17 mouse cellular contexts compared by ENCODE assay signal in the genomic region with DNA sequence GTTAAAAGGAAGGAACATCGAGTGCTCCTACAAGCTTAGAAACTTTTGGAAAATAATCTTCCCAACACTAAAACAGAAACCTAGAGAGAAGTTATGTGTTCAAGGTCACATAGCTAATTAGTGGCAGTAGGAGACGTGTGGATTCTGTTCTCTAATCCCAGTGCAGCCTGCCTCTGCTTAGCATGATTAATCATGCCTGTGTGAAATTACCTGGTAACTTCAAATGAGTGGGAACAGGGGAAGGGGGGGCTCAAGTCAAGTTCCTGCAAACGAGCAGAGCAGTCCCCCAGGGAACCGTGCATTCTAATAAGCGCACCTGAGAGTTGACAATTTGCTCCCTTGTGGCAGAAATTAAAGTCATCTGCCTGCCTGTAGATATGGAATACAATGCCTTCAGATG. TPM values are rescaled to one million over a fixed set of nuclear protein-coding genes. Genes with fewer than 3 reads are reported as not detected.
DNase-seq lines count a peak whose midpoint lies in the region; ATAC-seq and TF ChIP-seq lines count a peak whose summit lies in the region.
"Had no signal": no experiment of that assay in that cellular context is flagged by ENCODE, and none has a peak within 500 bp of the region (broad histone marks: within the 10 kb centered on the region; RNA-seq: fewer than 3 reads in every experiment).

No protein-coding gene starts in this region.

- no peak overlapping the region for H3K4me3 ChIP-seq in heart, postnatal 0 days (ENCODE audit: low read depth, low read length)
- H3K4me3 ChIP-seq in stomach, embryonic 15.5 days (replicated peaks) = no peak overlapping the region
- no peak overlapping the region for H3K4me3 ChIP-seq in stomach, postnatal 0 days (ENCODE audit: low read depth, low read length)
- H3K4me3 ChIP-seq: heart, adult 2 months; hindbrain, embryonic 12.5 days; intestine, embryonic 15.5 days; liver, embryonic 12.5 days had no signal

- no peaks in the 10 kb centered on the region for H3K27me3 ChIP-seq in heart, postnatal 0 days (ENCODE audit: control insufficient read depth, insufficient read depth, low read length)
- no peaks in the 10 kb centered on the region for H3K27me3 ChIP-seq in stomach, embryonic 15.5 days (replicated peaks)
- no peaks in the 10 kb centered on the region for H3K27me3 ChIP-seq in stomach, postnatal 0 days (ENCODE audit: control insufficient read depth, insufficient read depth, low read length)
- H3K27me3 ChIP-seq: hindbrain, embryonic 12.5 days; intestine, embryonic 15.5 days; liver, embryonic 12.5 days; Patski had no signal

- ATAC-seq in heart, postnatal 0 days (ENCODE audit: insufficient read depth, low read depth) = no peak
- no peak for ATAC-seq in stomach, embryonic 15.5 days (ENCODE audit: insufficient read depth, low FRiP score, low read depth)
- ATAC-seq in stomach, postnatal 0 days (ENCODE audit: low FRiP score, low TSS enrichment) = no peak
- ATAC-seq: CD4-positive, CD25-positive, alpha-beta regulatory T cell, adult 4 months; intestine, embryonic 15.5 days; liver, embryonic 12.5 days; Patski had no signal

- no peak for TF ChIP-seq CTCF in heart, postnatal 0 days (IDR thresholded peaks at IDR 0.05; ENCODE audit: low read depth)
- TF ChIP-seq CTCF in stomach, postnatal 0 days (IDR thresholded peaks at IDR 0.05; ENCODE audit: low read depth) = no peak

- no peaks in the 10 kb centered on the region for H3K9me3 ChIP-seq in heart, postnatal 0 days (replicated peaks; ENCODE audit: control insufficient read depth, low read length)
- no peaks in the 10 kb centered on the region for H3K9me3 ChIP-seq in stomach, embryonic 15.5 days
- no peaks in the 10 kb centered on the region for H3K9me3 ChIP-seq in stomach, postnatal 0 days (ENCODE audit: control insufficient read depth, low read length)
- H3K9me3 ChIP-seq: hindbrain, embryonic 12.5 days; intestine, embryonic 15.5 days; liver, embryonic 12.5 days had no signal

- peaks cover 5% of the 10 kb centered on the region; the same call in 1 of the 2 replicates for H3K36me3 ChIP-seq in heart, postnatal 0 days (replicated peaks; ENCODE audit: control insufficient read depth, insufficient read depth, low read length)
- 0 out of 2 replicates have a peak, but pooled peaks cover 5% of the 10 kb centered on the region for H3K36me3 ChIP-seq in stomach, embryonic 15.5 days
- H3K36me3 ChIP-seq in stomach, postnatal 0 days (ENCODE audit: control insufficient read depth, insufficient read depth, low read length) = no peaks in the 10 kb centered on the region; the same call in 1 of the 2 replicates
- H3K36me3 ChIP-seq: hindbrain, embryonic 12.5 days; intestine, embryonic 15.5 days; liver, embryonic 12.5 days had no signal

- H3K4me2 ChIP-seq in heart, postnatal 0 days (ENCODE audit: low read depth, low read length) = no peak overlapping the region; the same call in 1 of the 2 replicates
- H3K4me2 ChIP-seq in stomach, embryonic 15.5 days = no peak overlapping the region
- H3K4me2 ChIP-seq in stomach, postnatal 0 days (replicated peaks; ENCODE audit: low read depth) = no peak overlapping the region
- H3K4me2 ChIP-seq: hindbrain, embryonic 12.5 days; intestine, embryonic 15.5 days; liver, embryonic 12.5 days had no signal

- H3K9ac ChIP-seq in heart, postnatal 0 days (replicated peaks; ENCODE audit: low read depth, low read length) = no peak overlapping the region
- H3K9ac ChIP-seq in stomach, embryonic 15.5 days = no peak overlapping the region
- no peak overlapping the region for H3K9ac ChIP-seq in stomach, postnatal 0 days (ENCODE audit: low read length)
- H3K9ac ChIP-seq: hindbrain, embryonic 12.5 days; intestine, embryonic 15.5 days; liver, embryonic 12.5 days had no signal

- DNase-seq in embryo, embryonic 11 days = peak; percentile 12
- DNase-seq in embryo, embryonic 10 days (ENCODE audit: low spot score) = no peak
- DNase-seq in heart, postnatal 0 days (ENCODE audit: low spot score) = no peak
- no peak for DNase-seq in heart, adult 11 months
- DNase-seq in kidney, postnatal 14 days = peak; percentile 34
- DNase-seq in kidney, postnatal 4 days = no peak
- no peak for DNase-seq in stomach, postnatal 0 days (ENCODE audit: low spot score)
- DNase-seq: adrenal gland, adult 8-10 months; cerebellum, adult 9-10 months; gastrocnemius, postnatal 14 days; heart, adult 2 months had no signal

- 54% methylated on average over 5 of the region's 5 CpGs for WGBS in heart, postnatal 0 days
- 56% methylated on average over 5 of the region's 5 CpGs for WGBS in stomach, embryonic 15.5 days
- 58% methylated on average over 5 of the region's 5 CpGs for WGBS in stomach, postnatal 0 days

- H3K4me1 ChIP-seq in heart, postnatal 0 days (ENCODE audit: control insufficient read depth, insufficient read depth) = peaks cover 9% of the 10 kb centered on the region
- peaks cover 3% of the 10 kb centered on the region; the same call in 1 of the 2 replicates for H3K4me1 ChIP-seq in stomach, embryonic 15.5 days
- H3K4me1 ChIP-seq in stomach, postnatal 0 days (replicated peaks; ENCODE audit: control insufficient read depth, insufficient read depth) = no peaks in the 10 kb centered on the region; the same call in 1 of the 2 replicates
- H3K4me1 ChIP-seq: intestine, embryonic 15.5 days; liver, embryonic 12.5 days had no signal

- TF ChIP-seq EP300 in heart, postnatal 0 days (IDR thresholded peaks at IDR 0.05; ENCODE audit: low read depth) = no peak
- no peak for TF ChIP-seq EP300 in stomach, postnatal 0 days (optimal IDR thresholded peaks at IDR 0.05)

- H3K27ac ChIP-seq in heart, postnatal 0 days (ENCODE audit: low read depth) = peak overlapping the region; percentile 78
- 0 out of 2 replicates have a peak overlapping the region, but pooled peaks have one; percentile 32 for H3K27ac ChIP-seq in stomach, embryonic 15.5 days
- no peak overlapping the region for H3K27ac ChIP-seq in stomach, postnatal 0 days (replicated peaks)
- H3K27ac ChIP-seq: heart, adult 2 months; hindbrain, embryonic 12.5 days; intestine, embryonic 15.5 days; liver, embryonic 12.5 days had no signal

RNA-seq across cellular contexts. Expression of gene Igf1, which starts 14.8 kb away (rescaled TPM):
- total RNA-seq in heart, postnatal 0 days (2014; rRNA removed; ENCODE audit: low replicate concordance) = 10.0 and 12.6 TPM in 2 replicates
- polyA plus RNA-seq in heart, postnatal 0 days (2015; fragmentation: Nextera tagmentation; extraction: Ambion mirVana) = 23.4 and 26.8 TPM in 2 replicates
- 119 and 121 TPM in 2 replicates for polyA plus RNA-seq in stomach, embryonic 15.5 days (2015; fragmentation: Nextera tagmentation; extraction: Ambion mirVana)
- 38.1 and 42.5 TPM in 2 replicates for polyA plus RNA-seq in stomach, postnatal 0 days (2015; fragmentation: Nextera tagmentation; extraction: Ambion mirVana)

Comparison
In these comparisons a context has a peak if more than half of its experiments do, and no peak if none do; other contexts are left out.
1. DNase-seq: peak in embryo, embryonic 11 days (single experiment) and kidney, postnatal 14 days (single experiment); none in embryo, embryonic 10 days (single experiment), heart, postnatal 0 days (single experiment), heart, adult 11 months (single experiment), kidney, postnatal 4 days (0 of 2) and stomach, postnatal 0 days (single experiment).